11 mouse cellular contexts compared by ENCODE assay signal in the genomic region with DNA sequence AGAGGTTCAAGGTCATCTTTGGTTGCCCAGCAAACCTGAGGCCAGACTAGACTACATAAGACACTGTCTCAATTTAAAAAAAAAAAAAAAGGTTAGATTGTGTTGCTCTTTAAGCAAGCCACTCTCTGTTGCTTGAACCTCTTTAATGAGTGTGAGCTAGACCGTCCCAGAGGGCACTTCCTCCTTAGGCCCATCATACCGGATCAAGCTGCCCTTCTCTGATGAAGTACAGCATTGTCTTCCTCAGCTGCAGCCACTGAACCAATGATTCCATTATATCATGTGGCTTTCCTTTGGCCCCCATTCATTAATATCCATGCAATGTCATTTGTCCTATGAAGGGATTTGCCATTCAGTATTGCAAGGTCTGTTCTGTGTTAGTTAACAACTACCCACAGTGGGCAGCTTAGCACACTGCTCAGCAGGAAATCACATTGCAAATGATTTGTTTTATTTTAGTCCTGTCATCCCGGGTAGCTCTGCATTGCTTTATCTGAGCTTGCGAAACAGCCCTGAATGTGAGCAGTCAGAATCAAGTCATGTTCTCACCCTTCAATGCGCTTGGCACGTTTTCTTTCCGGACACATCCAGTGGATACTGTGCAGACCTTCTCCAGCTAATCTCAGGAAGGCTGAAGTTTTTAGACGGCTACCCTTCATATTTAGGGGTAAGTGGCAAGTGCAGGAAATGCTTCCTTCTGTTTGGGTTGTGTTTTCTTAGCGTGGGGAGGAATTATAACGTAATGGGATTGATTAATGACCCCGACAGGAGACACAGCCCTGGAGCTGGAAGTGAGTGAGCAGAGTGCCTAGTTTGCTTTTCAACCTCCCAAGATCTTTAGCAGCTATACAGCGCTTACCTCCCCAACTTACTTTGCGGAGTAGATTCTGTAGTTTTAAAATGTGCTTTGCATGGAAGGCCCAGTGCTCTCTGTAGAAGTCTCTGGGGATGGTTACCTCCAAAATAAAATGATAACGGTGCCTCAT.
DNase-seq lines count a peak whose midpoint lies in the region; ATAC-seq and TF ChIP-seq lines count a peak whose summit lies in the region.
"Had no signal": no experiment of that assay in that cellular context is flagged by ENCODE, and none has a peak within 500 bp of the region (broad histone marks: within the 10 kb centered on the region; RNA-seq: fewer than 3 reads in every experiment).

No protein-coding gene starts in this region.

- no peak overlapping the region for H3K9ac ChIP-seq in intestine, embryonic 14.5 days (ENCODE audit: low read length)
- no peak overlapping the region for H3K9ac ChIP-seq in intestine, postnatal 0 days (ENCODE audit: low read depth, low read length)
- H3K9ac ChIP-seq in heart, embryonic 16.5 days (ENCODE audit: low read length), result no peak overlapping the region
- H3K9ac ChIP-seq: liver, embryonic 15.5 days had no signal

- H3K27me3 ChIP-seq in intestine, embryonic 14.5 days (replicated peaks; ENCODE audit: control insufficient read depth, insufficient read depth, low read length), result no peaks in the 10 kb centered on the region
- no peaks in the 10 kb centered on the region for H3K27me3 ChIP-seq in intestine, postnatal 0 days (replicated peaks; ENCODE audit: control insufficient read depth, insufficient read depth, low read length)
- no peaks in the 10 kb centered on the region for H3K27me3 ChIP-seq in heart, embryonic 16.5 days (ENCODE audit: control insufficient read depth, insufficient read depth, low read length)
- H3K27me3 ChIP-seq: liver, embryonic 15.5 days had no signal

- H3K9me3 ChIP-seq in intestine, embryonic 14.5 days (ENCODE audit: control insufficient read depth, low read length), result no peaks in the 10 kb centered on the region
- H3K9me3 ChIP-seq in intestine, postnatal 0 days (ENCODE audit: control insufficient read depth), result no peaks in the 10 kb centered on the region
- no peaks in the 10 kb centered on the region for H3K9me3 ChIP-seq in heart, embryonic 16.5 days (replicated peaks; ENCODE audit: control insufficient read depth, low read length)
- H3K9me3 ChIP-seq: liver, embryonic 15.5 days had no signal

- intact Hi-C loops in gastrocnemius, adult 2 months (cut with DNase I), result no loop called here
- intact Hi-C loops in left cerebral cortex, postnatal 25 days (cut with DNase I), result no loop called here

- 37% methylated on average over 14 of the region's 14 CpGs for WGBS in intestine, embryonic 14.5 days
- WGBS in intestine, postnatal 0 days, result 53% methylated on average over 14 of the region's 14 CpGs
- WGBS in heart, embryonic 16.5 days, result 27% methylated on average over 14 of the region's 14 CpGs

- no peaks in the 10 kb centered on the region for H3K36me3 ChIP-seq in intestine, embryonic 14.5 days (ENCODE audit: control insufficient read depth, insufficient read depth, low read length)
- no peaks in the 10 kb centered on the region for H3K36me3 ChIP-seq in intestine, postnatal 0 days (ENCODE audit: control insufficient read depth, insufficient read depth)
- no peaks in the 10 kb centered on the region for H3K36me3 ChIP-seq in heart, embryonic 16.5 days (ENCODE audit: control insufficient read depth, insufficient read depth)
- H3K36me3 ChIP-seq: liver, embryonic 15.5 days had no signal

- H3K4me1 ChIP-seq in intestine, embryonic 14.5 days (replicated peaks; ENCODE audit: control insufficient read depth, insufficient read depth, low read length), result no peaks in the 10 kb centered on the region
- no peaks in the 10 kb centered on the region for H3K4me1 ChIP-seq in intestine, postnatal 0 days (replicated peaks; ENCODE audit: control insufficient read depth, insufficient read depth, low read length)
- H3K4me1 ChIP-seq in heart, embryonic 16.5 days (ENCODE audit: control insufficient read depth, insufficient read depth, low read length), result peaks cover 18% of the 10 kb centered on the region
- H3K4me1 ChIP-seq: liver, embryonic 15.5 days had no signal

- no peak overlapping the region for H3K27ac ChIP-seq in intestine, embryonic 14.5 days (ENCODE audit: low read depth)
- no peak overlapping the region for H3K27ac ChIP-seq in intestine, postnatal 0 days (ENCODE audit: low read depth, low read length)
- peak overlapping the region; percentile 86 for H3K27ac ChIP-seq in heart, embryonic 16.5 days (ENCODE audit: low read length)
- no peak overlapping the region for H3K27ac ChIP-seq in layer of hippocampus, adult 2 months
- no peak overlapping the region for H3K27ac ChIP-seq in gastrocnemius, adult 2 months
- H3K27ac ChIP-seq: liver, embryonic 15.5 days had no signal

- peak; percentile 40; the same call in 1 of the 2 replicates for ATAC-seq in intestine, embryonic 14.5 days (replicated peaks; ENCODE audit: low FRiP score, low TSS enrichment, low read depth)
- no peak for ATAC-seq in intestine, postnatal 0 days
- peak; percentile 97 for ATAC-seq in heart, embryonic 16.5 days (replicated peaks; ENCODE audit: extremely low read depth, insufficient read depth, low FRiP score)
- peak; percentile 35; the same call in 1 of the 2 replicates for ATAC-seq in megakaryocyte, adult 5-6 weeks (ENCODE audit: poor library complexity, severe bottlenecking)
- ATAC-seq: CD4-positive, CD25-positive, alpha-beta regulatory T cell, adult 4 months had no signal

- H3K4me3 ChIP-seq in intestine, embryonic 14.5 days (ENCODE audit: low read depth, low read length), result no peak overlapping the region
- H3K4me3 ChIP-seq in intestine, postnatal 0 days (ENCODE audit: low read depth, low read length), result no peak overlapping the region
- 0 out of 2 replicates have a peak overlapping the region, but pooled peaks have one; percentile 10 for H3K4me3 ChIP-seq in heart, embryonic 16.5 days (ENCODE audit: low read length)
- H3K4me3 ChIP-seq in layer of hippocampus, adult 2 months, result no peak overlapping the region
- no peak overlapping the region for H3K4me3 ChIP-seq in gastrocnemius, adult 2 months
- H3K4me3 ChIP-seq: liver, embryonic 15.5 days had no signal

- no peak for TF ChIP-seq CTCF in intestine, postnatal 0 days (IDR thresholded peaks at IDR 0.05; ENCODE audit: low read depth)
- no peak for TF ChIP-seq CTCF in layer of hippocampus, adult 2 months (conservative IDR thresholded peaks at IDR 0.05)
- TF ChIP-seq CTCF in gastrocnemius, adult 2 months (IDR thresholded peaks at IDR 0.05), result no peak

- DNase-seq in intestine, embryonic 14.5 days (ENCODE audit: low spot score), result no peak
- peak; percentile 37 for DNase-seq in embryo, embryonic 11 days
- no peak for DNase-seq in layer of hippocampus, adult 2 months (ENCODE audit: low spot score in 2 of 2)
- DNase-seq in gastrocnemius, adult 2 months, result no peak
- DNase-seq in left cerebral cortex, postnatal 25 days (ENCODE audit: low spot score in 2 of 2), result no peak
- DNase-seq: kidney, postnatal 14 days had no signal

- no peak overlapping the region for H3K4me2 ChIP-seq in intestine, embryonic 14.5 days (ENCODE audit: low read length)
- no peak overlapping the region for H3K4me2 ChIP-seq in intestine, postnatal 0 days (replicated peaks; ENCODE audit: low read depth)
- H3K4me2 ChIP-seq in heart, embryonic 16.5 days (ENCODE audit: low read depth, low read length), result peak overlapping the region; percentile 36
- H3K4me2 ChIP-seq: liver, embryonic 15.5 days had no signal
